Mouse (Mus musculus) gastrocnemius, postnatal 36 days (tissue): ENCODE measurements around the gene Mab21l3. TPM values are rescaled to one million over a fixed set of nuclear protein-coding genes. Genes with fewer than 3 reads are reported as not detected.
"Not testable (repeated sequence)": the region's sequence is repeated elsewhere in the genome, so short reads cannot be mapped to it uniquely, and the experiment has no call there.

ENCODE experiments used
- DNase-seq, 2 experiments: peaks; one replicate each; pipeline ENCODE4 v3.0.0; 2022
- intact Hi-C: fragments of 180-260 bp; cut with DNase I; formaldehyde crosslinking; loops from one replicate; pipeline ENCODE4 v1.15.1; 2025
- total RNA-seq, 2 experiments: library from RNA; stranded (reverse); gene quantifications; 2 replicates each; pipeline ENCODE4 v1.2.3; 2021

Mab21l3 gene
- total RNA-seq, 2 experiments from 2014 or later = not detected

DNA sequence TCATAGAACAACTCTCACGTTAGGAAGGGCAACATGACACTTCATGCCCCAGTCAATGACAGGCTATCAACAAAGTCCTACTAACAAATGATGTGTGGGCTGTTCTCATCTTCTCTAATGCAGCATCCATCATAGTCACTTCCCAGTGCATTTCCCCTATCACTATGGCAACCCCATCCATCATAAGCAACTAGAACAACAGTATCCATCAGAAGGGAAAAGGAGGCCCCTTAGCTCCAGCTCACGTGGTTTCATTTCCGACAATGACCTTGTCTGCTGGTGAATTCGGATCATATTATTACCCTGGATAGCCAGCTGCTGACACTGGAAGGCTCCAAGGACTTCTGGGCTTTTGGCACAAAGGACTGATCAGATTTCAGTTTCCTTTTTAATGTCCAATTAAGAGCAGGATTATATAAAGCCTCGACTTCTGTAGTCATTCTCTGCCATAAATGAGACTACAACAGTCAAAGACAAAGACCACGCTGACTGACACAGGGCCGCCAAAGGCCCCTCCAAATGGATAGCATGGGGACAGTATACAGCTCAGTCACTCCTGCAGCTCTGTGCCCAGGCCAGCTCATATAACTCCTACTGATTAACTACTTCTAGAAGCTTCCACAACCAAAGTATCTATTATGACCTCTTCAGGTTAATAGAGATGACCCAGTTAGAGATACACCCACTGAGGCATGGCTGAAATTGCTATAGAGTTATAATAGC is 6.2 kb downstream of the Mab21l3 start:
- DNase-seq = no peak
- intact Hi-C loops = no loop called here

DNA sequence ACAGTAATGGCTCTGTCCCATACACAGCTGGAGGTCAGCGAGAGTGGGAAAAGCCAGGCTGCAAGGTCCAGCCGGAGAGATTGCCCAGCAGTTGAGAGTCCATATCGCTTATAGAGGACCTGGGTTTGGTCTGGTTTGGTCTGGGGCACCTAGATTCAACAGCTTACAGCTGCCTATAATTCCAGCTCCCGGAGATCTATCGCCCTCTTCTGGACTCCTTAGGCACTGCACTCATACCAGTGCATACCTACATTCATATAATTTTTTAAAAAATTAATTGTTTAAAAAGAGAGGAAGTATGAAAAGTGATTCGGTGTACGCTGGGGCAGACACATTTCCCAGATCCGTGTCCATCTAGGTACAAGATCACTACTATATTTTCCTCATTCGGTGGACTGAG is 9.4 kb downstream of the Mab21l3 start:
- no peak for DNase-seq
- intact Hi-C loops = no loop called here

DNA sequence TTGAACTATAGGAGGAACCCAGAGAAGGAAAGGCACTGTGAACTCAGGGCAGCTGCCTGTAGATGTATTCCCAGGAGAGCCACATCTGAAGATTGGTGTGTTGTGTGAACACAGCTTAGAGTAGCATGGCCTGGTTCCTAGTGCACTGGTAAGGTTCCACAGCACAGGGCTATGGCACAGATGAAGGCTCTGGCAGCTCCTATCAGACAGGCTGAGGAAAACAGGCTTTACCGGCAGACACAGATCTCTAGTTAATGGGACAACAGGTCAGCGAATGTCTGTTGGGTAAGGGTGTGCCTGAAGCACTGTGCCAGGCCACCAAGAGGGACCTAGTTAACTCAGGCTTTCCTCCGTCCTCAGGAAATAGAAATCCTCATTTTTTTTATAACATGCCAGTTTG is 11.8 kb downstream of the Mab21l3 start:
- no peak for DNase-seq
- intact Hi-C loops = no loop called here

DNA sequence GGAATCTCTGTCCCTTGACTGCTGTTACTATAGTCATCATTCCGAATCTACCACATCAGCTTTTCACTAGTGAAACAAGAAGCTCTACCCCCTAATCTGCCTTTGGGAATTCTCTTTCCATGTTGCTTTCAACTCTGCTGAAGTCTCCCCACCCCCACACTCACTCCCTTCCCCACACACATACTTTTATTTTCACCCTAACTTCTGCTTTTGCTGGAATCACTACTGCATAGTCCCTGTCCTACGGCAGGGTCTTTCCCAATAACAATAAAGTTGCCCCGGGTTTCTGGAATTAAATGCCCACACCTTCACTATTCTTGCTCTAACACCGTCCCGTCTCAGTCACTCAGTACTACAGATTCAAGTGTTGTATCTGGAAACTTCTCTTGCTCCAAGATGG is 12.2 kb downstream of the Mab21l3 start:
- no peak for DNase-seq
- intact Hi-C loops = no loop called here

- intact Hi-C loops = no loop called here
- peak; percentile 46 to 66 for DNase-seq
Observed at GRCm38 (mm10) chr3:101836045-101836444, 12.7 kb downstream of the Mab21l3 start.

- intact Hi-C loops = no loop called here
- DNase-seq = no peak
Observed at GRCm38 (mm10) chr3:101831189-101831858, 17.4 kb downstream of the Mab21l3 start.

DNA sequence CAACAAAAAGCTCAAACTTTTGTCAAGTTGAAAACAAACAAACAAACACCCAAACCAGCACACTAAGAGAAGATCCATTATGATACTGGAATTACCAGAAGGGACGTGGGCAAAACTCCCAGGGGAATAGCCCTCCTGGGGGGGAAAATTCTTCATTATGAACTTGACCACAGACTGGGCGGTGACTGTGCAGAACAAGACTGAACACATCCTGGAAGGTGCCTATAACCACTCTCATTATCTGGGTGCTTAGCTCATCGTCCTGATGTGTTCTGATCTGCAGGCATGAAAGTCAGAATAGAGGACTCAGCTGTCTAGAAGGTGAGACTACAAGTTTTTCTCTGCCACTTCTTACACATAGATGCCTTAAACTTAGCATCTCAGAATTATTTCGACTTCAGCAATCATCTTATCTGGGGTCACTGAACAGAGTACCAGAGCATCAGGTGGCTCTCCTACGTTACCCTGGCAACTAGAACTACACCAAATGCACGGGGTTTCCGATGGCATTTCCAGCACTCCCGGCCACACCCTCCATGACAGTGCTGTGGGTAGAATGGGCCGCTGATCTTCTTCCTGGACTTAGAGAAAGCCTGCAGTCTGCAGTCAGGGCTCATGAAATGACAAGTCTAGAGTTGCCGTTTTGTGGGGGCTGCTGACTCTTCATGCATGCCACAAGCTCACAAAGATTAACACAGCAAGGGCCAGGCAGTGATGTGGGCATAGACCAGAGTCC is 18.7 kb downstream of the Mab21l3 start:
- intact Hi-C loops = no loop called here
- DNase-seq = no peak

GRCm38 (mm10) chr3:101828595-101828994 is 20.2 kb downstream of the Mab21l3 start:
- intact Hi-C loops = no loop called here
- DNase-seq = no peak

- intact Hi-C loops = no loop called here
Observed at GRCm38 (mm10) chr3:101827220-101827715, 21.5 kb downstream of the Mab21l3 start.

DNA sequence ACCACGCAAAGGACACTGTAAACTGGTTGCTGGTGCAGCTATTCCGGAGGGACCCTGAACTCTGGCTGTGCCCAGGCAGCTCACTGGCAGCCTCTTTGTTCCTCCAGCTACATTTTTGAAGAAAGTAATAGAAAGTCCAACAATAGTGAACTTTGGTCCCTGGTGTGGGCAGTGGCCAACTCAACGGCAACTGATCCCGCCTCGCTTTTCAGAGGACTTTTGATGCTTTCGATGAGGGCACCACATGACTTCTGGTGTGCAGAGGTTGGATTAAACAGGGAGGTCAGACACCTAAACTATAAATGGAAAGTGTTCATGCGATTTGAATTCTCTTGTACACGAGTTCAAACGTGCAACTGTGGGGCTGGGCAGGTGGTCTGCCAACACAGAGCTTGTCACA is 24.4 kb downstream of the Mab21l3 start:
- no peak for DNase-seq
- intact Hi-C loops = no loop called here

More at GRCm38 (mm10) chr3:101827220-101827715, 21.5 kb downstream of the Mab21l3 start:
- DNase-seq = no peak

DNA sequence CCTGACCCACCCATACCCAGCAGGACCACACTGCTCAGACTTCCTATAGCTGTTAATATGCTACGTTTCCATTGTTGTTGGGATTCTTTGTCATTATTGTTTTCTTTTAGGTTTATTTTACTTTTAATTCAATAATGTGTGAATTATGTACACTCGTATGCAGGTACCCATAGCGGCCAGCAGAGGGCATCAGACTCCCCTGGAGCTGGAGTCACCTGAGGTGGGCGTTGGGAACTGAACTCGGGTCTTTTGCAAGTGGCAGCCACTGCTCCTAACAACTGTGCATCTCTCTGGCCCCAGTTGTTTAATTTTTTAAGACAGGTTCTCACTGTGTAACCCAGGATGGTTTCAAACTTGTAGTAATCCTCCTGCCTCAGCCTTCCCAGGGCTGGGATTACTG is 26.7 kb downstream of the Mab21l3 start:
- intact Hi-C loops = no loop called here
- no peak for DNase-seq

GRCm38 (mm10) chr3:101820708-101821107 is 28.1 kb downstream of the Mab21l3 start:
- DNase-seq, intact Hi-C loops: not testable (repeated sequence)

DNA sequence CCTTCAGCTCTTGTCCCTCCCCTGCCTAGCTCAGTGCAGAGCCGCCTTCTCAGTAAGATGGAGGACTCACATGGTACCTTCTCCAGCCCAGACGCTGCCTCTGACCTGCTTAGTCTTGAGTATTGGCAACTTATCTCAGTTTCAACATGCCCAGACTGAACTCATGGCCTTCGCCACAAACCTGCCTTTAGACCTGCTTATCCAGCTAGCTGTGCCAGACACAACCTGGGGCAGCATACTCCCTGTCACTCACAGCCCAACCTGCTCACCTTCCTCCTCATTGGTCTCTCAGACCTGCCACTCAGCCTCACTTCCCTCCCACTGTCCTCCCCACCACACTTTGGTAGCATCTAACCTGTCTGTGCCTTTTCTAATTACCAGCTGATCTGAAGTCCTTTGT is 32.8 kb downstream of the Mab21l3 start:
- intact Hi-C loops = loop anchor here (10.0 kb wide), 1 partner anchor 501 kb away; no protein-coding TSS in a partner anchor
- DNase-seq = no peak

DNA sequence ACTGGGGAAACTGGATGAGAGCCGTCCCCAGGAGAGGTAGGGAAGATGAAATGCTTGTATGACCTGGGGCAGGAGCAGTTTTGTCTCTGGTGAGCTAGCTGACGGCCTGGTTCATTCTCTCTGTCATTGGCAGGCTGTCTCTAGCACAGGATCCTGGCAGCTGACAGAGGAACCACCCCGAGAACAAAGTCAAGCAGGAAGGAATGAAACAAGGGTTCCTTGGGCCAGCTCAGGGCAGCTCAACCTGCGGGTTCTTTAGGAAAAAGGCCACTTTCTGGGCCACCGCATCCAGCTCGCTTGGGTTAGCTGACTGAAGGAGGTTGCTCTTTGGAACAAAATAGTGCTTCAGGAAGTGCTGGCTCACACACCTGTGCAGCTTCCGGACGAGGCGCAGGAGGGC is 34.0 kb downstream of the Mab21l3 start:
- no peak for DNase-seq
- intact Hi-C loops = loop anchor here (10.0 kb wide), 1 partner anchor 500 kb away; no protein-coding TSS in a partner anchor

DNA sequence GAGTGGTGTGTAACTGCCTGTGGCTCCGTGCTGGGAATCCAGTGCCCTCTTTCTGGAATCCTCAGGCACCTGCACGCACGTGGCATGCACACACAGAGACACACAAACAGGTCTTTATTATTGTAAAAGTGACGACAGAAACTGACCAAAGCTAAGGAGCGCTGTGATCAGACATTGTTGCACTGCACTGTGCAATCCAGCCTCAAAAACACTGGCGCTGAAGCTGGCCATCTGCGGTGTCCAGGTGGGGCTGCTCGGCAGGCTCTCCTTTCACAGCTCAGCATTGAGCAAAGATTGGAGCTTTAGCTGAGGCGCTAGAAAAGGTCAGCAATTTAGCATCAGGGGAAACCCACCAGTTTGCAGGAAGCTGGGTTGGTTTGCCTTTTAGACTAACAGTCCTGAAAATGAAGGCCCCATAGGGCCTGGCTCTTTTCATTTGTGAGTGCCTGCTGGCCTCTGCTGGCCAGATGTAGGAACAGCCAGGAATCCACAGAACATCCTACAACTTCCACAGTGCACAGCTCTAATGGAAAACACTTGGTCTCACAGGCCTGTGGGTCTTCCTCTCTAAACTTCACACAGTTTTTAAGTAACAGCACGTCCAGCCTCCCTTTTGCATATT is 36.3 kb downstream of the Mab21l3 start:
- peak; percentile 43 to 49 for DNase-seq
- intact Hi-C loops = loop anchor here (10.0 kb wide), 1 partner anchor 498 kb away; no protein-coding TSS in a partner anchor

GRCm38 (mm10) chr3:101811931-101812330 is 36.8 kb downstream of the Mab21l3 start:
- intact Hi-C loops = loop anchor here (10.0 kb wide), 1 partner anchor 497 kb away; no protein-coding TSS in a partner anchor
- no peak for DNase-seq

- intact Hi-C loops = loop anchor here (2.0 to 10.0 kb wide), 2 partner anchors 193 to 313 kb away; no protein-coding TSS in a partner anchor
- DNase-seq = no peak
Observed at GRCm38 (mm10) chr3:101807646-101808045, 41.1 kb downstream of the Mab21l3 start.

DNA sequence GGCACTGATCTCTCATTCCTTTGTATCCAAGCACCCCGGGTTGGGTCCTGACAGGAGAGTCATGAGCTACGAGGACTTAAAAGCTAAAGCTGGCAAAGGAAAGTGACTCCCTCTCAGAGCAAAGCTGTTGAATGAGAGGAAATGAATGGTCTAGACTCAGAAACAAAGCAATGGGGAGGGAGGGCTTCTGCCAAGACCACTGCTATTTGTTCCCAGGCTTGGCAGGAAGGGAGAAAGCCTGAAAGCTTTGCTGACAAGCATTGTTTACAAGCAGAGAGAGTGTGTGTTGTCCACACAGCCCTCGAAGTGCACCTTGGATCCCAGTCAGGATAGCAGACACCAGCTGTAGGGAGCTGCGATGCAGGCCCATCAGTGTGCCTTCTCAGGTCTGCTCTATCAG is 41.8 kb downstream of the Mab21l3 start:
- DNase-seq = no peak
- intact Hi-C loops = loop anchor here (2.0 to 10.0 kb wide), 2 partner anchors 192 to 312 kb away; no protein-coding TSS in a partner anchor

DNA sequence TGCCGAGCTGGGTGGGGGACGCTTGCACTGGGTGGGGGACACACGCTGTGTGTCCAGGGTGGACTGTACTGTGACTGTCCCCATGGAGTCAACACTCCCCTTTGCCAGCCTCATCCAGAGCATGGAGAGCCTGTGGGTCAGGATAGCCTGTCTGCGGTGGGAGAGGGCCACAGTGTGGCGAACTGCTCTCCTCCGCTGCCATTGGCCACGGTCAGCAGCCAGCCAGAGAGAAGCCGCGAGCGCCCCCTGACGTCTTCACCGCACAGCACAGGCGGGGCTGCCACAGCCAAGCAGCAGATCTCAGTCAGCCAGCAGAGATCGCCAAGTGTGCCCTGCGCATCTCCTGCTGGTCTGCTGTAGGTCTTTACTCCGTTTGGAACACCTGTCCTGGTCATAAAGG is 42.6 kb downstream of the Mab21l3 start:
- intact Hi-C loops = loop anchor here (2.0 to 10.0 kb wide), 2 partner anchors 191 to 311 kb away; no protein-coding TSS in a partner anchor
- DNase-seq = peak; percentile 79 to 82

GRCm38 (mm10) chr3:101805562-101806004 is 43.2 kb downstream of the Mab21l3 start:
- intact Hi-C loops = loop anchor here (2.0 to 10.0 kb wide), 2 partner anchors 191 to 311 kb away; no protein-coding TSS in a partner anchor
- no peak for DNase-seq
